Mouse (Mus musculus): ENCODE measurements around the gene Stac2. TPM values are rescaled to one million over a fixed set of nuclear protein-coding genes. Genes with fewer than 3 reads are reported as not detected.

Stac2 gene
- polyA plus RNA-seq (2014; fragmentation: Illumina TruSeq; extraction: RNeasy Lipid Tissue Mini Kit (QIAGEN cat#74804); ENCODE audit: low read depth, low replicate concordance), result 0.13 TPM

GRCm38 (mm10) chr11:98052989-98053834 is at the start of gene Stac2:
Stac2 (minus strand) TSS chr11:98053462.

GRCm38 (mm10) chr11:98026570-98027296 is 26.5 kb downstream of the Stac2 start, which contains the start of gene Rpl19:
Rpl19 (plus strand) TSS chr11:98026710.

GRCm38 (mm10) chr11:98022555-98023371 is 30.5 kb downstream of the Stac2 start, which contains the start of gene Cacnb1:
Cacnb1 (minus strand) TSS chr11:98023034.

GRCm38 (mm10) chr11:97995564-97996288 is 57.5 kb downstream of the Stac2 start, which contains the start of gene Arl5c:
Arl5c (minus strand) TSS chr11:97996181.

Other genes with a start within 250 kb of the Stac2 start
- 2.6 TPM for gene B230217C12Rik, start 212.7 kb downstream of the Stac2 start, polyA plus RNA-seq (2014; fragmentation: Illumina TruSeq; extraction: RNeasy Lipid Tissue Mini Kit (QIAGEN cat#74804); ENCODE audit: low read depth, low replicate concordance)
- gene Fbxo47, start 169.3 kb downstream of the Stac2 start, polyA plus RNA-seq (2014; fragmentation: Illumina TruSeq; extraction: RNeasy Lipid Tissue Mini Kit (QIAGEN cat#74804); ENCODE audit: low read depth, low replicate concordance), result 0.85 TPM
- gene Plxdc1, start 67.0 kb downstream of the Stac2 start, polyA plus RNA-seq (2014; fragmentation: Illumina TruSeq; extraction: RNeasy Lipid Tissue Mini Kit (QIAGEN cat#74804); ENCODE audit: low read depth, low replicate concordance), result 0.16 TPM
- 1.5 TPM for gene Arl5c, start 57.3 kb downstream of the Stac2 start, polyA plus RNA-seq (2014; fragmentation: Illumina TruSeq; extraction: RNeasy Lipid Tissue Mini Kit (QIAGEN cat#74804); ENCODE audit: low read depth, low replicate concordance)
- gene Cacnb1, start 30.4 kb downstream of the Stac2 start, polyA plus RNA-seq (2014; fragmentation: Illumina TruSeq; extraction: RNeasy Lipid Tissue Mini Kit (QIAGEN cat#74804); ENCODE audit: low read depth, low replicate concordance), result not detected
- 125 TPM for gene Rpl19, start 26.8 kb downstream of the Stac2 start, polyA plus RNA-seq (2014; fragmentation: Illumina TruSeq; extraction: RNeasy Lipid Tissue Mini Kit (QIAGEN cat#74804); ENCODE audit: low read depth, low replicate concordance)
- 31.4 TPM for gene Fbxl20, start 96.9 kb upstream of the Stac2 start, polyA plus RNA-seq (2014; fragmentation: Illumina TruSeq; extraction: RNeasy Lipid Tissue Mini Kit (QIAGEN cat#74804); ENCODE audit: low read depth, low replicate concordance)
- 44.7 TPM for gene Med1, start 139.8 kb upstream of the Stac2 start, polyA plus RNA-seq (2014; fragmentation: Illumina TruSeq; extraction: RNeasy Lipid Tissue Mini Kit (QIAGEN cat#74804); ENCODE audit: low read depth, low replicate concordance)
- gene Cdk12, start 149.6 kb upstream of the Stac2 start, polyA plus RNA-seq (2014; fragmentation: Illumina TruSeq; extraction: RNeasy Lipid Tissue Mini Kit (QIAGEN cat#74804); ENCODE audit: low read depth, low replicate concordance), result 49.4 TPM